Mouse (Mus musculus): ENCODE results near the gene Gng4.
"Not testable (repeated sequence)": the region's sequence is repeated elsewhere in the genome, so short reads cannot be mapped to it uniquely, and the experiment has no call there.

The Gng4 gene

DNA sequence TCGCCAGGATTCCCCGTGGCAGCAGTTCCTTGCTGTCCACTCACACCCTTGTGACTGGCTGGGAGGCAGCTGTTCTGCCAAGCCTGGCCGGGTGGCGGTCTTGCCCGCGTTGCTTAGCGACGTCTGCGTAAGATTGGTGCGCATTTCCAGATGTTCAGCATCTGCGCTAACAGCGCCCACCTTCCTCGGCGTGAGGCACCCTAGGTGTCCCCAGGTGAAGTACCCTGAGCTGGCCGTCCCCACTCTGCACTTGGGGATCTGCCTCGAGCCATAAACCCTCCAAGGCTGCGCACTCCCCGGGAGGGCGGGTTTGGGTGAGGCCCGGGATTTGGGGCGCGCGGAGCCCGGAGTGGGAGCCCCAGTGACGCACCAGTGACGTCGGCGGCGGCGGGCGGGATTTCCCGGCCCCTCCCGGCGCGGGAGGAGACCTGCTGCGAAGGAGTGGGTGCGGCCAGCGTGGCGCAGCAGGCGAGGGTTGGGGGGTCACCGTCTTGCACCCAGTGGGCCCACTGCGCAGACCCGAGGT lies at the start of gene Gng4:
Gene Gng4, plus strand, starts transcription at position 166 of the 526 bp plus-strand sequence.
- DNase-seq (ENCODE audit: low spot score) = peak; percentile 57

DNA sequence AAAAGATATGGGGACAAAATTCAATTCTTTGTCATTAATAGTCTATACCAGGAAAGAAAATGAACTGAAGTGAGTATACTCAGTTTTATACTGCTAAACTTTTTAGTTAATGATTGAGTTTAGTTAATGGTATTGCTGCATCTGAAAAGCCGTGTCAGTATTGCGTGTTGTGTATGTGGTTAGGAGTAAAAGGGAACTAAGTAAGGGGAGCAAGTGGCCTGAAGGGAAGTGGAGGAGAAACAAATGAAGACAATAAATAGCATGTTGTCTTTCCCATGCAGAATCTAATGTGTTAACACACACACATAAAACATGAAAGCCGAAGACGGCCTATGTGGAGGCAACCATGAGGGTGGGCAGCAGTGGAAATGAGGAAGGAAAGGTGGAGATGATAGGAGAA lies 44.6 kb upstream of the Gng4 start:
- no peak for DNase-seq (ENCODE audit: low spot score)

DNA sequence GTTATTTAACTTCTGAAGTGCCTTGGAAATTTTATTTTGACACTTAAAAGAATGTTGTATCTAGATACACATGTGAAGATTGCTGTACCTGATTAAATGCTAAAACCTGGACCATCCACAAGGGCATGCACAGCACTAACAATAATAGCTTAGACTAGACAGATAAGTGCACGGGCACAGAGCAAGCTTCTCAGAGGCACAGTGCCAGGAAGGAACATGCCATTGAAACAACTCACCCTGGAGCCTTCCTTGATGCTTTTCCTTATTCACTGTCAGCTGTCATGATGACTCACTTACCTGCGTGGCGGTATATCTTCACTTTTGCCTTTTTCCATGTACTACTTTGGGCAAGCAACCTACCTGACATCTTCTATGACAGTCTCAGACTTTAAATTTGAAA lies 37.9 kb upstream of the Gng4 start:
- DNase-seq (ENCODE audit: low spot score) = no peak

DNA sequence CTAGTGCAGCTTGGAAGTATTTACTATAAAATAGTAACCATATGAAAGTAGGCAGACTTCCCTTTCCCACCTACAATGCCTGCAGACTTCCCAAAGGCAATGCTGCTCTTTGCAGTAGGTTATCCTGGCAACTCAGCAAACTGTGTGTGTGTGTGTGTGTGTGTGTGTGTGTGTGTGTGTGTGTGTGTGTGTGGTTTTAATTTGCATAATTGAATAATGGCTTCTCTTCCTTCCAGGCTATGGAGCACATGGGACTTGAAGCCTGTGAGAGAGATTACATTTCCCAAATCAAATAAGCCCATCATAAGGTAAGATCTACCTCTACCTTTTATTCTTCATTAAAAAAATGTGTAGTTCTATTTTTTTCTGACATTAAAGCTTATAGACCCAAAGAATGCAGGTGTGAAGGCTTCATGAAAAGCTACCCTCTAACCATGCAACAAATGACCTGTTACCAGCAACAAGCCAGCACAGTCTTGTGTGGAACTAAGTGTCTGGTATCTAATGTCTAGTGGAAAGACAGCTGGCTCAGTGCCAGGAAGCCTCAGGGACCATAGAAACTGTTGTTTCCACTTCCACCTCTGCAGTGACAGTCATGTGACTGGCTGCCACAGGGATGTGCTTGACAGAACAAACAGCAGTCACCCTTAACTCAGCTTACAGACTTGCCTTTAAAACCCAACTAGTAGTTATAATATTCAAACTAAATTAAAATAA lies 7.9 kb upstream of the Gng4 start:
- DNase-seq (ENCODE audit: low spot score) = peak; percentile 51

DNA sequence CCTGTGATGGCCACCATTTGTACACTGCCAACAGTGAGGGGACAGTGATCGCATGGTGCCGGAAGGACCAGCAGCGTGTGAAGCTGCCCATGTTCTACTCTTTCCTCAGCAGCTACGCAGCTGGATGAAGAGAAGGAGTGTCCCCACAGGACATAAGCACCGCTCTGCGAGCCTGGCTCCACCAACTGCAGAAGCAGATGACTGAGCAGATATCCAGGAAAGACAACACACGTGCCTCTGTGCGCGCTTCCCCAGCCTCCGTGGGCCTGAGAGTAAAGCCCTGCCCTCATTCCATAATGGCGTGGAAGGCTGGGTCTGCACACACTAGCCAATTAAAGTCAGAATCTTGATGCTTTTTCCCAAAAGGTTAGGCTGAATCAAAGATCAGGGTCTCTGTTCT lies 6.8 kb upstream of the Gng4 start:
- no peak for DNase-seq (ENCODE audit: low spot score)

DNA sequence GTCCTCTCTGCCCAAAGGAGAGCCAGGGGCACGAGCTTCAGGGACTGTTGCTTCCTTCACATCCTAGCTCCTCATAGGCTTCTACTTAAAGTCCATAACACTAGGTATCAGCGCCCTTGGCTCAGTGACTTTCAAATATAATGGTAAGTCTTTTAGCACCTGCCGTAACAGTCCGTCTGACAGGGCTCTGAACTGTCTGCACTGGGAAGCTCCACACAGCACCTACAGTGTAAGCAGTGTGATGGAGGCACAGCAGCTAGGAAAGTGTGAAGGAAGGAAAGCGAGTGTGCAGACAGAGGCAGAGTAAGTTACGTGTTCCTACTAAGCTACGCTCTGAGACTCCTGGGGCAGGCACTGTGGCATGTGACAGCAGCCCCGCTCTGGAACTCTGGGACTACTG lies 6.2 kb upstream of the Gng4 start:
- no peak for DNase-seq (ENCODE audit: low spot score)

DNA sequence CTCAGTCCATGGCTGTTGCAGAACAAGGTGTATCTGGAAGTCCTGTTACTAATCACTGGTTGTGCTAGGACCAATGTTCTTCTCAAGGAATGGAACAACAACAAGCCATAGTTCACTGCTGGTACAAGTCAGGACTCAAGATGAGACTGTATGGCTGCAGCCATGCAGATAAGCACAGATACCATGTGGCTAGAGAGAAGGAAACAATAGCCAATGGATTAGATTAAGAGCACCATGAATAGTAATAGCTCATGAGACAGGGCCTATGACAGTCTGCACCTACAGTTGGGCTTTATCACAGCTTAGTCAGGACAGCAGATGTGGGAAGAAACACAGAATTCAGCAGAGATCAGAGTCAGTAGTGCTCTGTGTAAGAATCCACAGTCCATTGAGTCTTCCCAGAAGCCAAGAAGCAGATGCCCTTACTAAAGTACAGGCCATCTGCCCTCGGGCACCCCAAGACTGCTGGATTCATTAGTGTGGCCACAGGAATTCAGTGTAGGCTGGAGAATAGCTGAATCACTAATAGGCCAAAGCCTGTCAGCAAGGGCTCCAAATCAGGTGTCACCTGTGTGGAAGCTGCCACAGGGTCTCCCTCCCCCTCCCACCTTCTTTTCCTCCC lies 4.9 kb upstream of the Gng4 start:
- DNase-seq (ENCODE audit: low spot score) = no peak

DNA sequence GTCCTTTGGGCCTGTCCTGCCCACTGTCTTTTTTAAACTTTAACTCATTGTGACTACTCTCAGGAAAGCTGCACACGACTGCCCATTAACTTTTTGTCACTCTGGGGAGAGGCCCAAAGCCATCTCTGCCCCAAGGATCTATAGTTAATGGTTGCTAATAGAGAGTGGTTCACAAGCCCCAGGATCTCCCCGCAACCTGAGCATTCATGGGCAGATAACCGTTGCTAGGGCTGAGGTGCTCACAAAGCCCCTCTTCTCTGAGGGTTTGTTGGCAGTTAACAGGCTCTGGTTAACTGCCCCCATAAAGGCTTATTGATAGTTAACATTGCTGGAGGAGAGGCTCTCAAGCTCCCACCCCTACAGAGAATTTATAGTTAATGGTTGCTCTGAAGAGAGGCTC lies 3.6 kb upstream of the Gng4 start:
- DNase-seq (ENCODE audit: low spot score) = no peak

DNA sequence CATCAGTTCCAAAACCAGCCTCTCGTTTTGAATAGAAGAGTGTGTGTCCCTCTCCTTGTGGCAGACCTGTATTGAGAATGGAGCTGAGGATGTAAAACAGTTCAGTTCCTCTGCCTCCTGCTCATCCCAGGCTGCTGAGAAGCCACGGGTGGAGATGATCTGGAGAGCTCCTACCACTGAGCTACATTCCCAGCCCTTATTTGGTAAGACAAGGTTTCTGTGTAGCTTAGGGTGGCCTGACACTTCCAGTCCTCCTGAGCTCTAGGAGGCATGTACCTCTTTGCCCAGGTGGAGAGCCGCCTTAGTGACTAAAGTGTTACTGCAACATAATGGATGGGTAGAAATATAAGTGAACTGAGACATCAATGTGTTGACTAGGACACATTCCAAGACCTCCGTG lies 2.8 kb upstream of the Gng4 start:
- no peak for DNase-seq (ENCODE audit: low spot score)

DNA sequence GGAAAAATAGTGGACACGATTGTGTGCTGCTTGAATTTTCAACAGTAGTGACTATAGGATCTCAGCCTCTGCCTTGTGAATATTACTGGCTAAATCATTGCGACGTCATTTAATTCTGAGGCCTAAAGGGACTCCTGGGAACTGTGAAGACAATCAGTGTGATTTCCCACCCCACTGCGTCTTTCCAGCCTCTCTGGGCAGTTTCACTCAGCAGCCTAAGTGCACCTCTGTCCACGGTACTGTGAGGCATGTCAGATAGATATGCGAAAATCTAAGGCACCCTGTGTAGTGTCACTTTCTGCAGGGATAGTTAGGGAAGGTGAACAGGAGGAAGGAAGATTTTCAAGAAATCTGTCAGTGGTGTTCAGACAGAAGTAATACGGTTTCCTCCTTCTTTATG lies 563 bp upstream of the Gng4 start:
- DNase-seq (ENCODE audit: low spot score) = peak; percentile 29

DNA sequence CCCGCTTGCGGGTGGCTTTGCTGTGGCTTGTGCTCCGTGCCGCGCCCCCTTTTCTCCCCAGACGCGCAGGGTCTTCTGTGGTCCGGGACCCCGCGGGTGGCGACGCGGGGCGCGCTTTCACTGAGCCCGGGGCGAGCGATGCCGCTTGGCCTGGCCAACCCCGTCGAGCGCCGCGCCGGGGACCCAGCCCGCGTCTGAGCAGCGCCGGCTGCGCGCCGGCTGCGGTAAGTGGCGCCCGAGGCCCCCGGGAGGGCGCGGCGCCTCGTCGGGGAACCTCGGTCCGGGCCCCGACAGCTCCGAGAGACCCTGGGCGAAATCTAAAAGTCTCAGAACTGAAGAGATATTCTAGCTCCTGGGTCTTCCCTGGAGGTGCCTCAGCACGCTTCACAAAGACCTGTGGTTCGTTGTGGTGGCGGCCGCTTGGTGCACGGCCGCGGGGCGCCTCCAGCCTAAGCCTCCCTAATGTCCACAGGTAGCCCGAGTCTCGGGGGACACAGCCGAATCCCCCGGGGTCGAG lies 619 bp downstream of the Gng4 start:
- DNase-seq (ENCODE audit: low spot score) = peak; percentile 41

DNA sequence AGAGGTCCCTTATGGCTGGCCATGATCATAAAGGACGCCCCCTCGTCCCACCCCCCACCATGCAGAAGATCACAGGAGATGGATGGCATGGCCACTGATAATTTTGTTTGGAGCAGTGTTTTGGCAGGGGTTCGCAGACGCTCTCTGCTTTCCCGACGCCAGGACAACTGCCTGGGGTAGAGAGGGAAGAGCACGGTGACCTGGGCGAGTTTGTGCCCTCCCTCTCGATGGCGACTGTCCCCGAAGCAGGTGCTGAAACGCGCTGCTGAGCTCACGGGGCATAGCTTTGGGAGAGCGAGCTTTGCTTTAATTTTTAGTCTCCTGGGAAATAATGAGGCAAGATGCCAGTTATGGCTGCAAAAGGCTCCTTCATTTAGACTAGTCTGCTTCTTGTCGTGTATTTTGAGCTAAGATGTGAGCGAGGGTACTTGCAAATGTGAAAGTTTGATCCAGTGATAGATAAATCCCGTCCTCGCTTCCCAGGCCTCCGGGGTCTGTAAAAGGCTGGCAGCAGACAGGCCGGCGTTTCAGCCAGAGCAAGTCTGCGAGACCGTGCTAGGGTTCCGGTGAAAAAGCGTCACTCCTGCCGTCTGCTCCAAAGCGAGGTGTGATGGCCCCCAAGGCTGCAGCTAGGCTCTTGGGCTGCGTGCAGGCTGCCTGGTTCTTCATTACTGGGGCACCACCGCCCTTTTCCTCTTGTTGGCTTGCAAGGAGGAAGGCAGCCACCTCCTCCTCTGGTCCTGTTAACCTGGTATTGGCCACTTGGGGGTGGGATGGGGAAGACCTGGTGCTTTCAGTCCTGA lies 1.3 kb downstream of the Gng4 start:
- peak; percentile 54 for DNase-seq (ENCODE audit: low spot score)

DNA sequence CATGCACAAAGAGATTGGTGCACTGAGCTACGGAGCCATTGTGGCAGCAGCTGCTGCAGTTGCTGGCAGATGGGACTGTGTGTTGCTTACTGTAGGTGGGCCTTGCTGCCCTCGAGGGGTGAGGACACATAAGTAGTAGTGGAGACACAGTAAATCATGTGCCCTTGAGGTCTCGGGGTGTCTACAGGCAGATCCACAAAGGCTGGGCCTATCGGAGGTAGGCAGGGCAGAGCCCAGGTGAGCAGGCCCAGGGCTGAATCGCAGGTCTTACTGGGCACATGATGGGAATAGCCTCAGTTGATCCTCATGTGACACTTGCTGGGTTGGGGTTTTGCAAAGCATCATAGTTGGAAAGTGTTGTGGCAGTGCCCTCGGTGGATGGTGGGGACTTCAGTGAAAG lies 3.1 kb downstream of the Gng4 start:
- peak; percentile 27 for DNase-seq (ENCODE audit: low spot score)

DNA sequence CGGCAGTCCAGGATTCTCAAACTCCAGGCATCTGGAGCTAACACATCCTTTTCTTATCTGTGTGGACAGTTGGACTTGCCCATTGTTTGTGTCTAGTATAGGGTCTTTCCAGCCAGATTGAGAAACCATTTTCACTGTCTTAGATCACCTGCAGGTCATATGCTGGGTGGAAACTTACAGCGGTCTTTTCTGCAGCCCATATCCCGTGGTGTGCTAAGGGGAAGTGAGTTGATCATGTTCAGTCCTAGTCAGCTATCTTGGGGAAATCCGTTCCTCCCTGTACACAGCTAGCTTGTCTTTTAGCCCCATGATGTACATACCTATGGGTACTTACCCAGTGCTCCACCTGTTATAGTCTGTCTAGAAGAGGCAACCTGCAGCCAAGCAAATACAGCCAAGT lies 4.2 kb downstream of the Gng4 start:
- no peak for DNase-seq (ENCODE audit: low spot score)

DNA sequence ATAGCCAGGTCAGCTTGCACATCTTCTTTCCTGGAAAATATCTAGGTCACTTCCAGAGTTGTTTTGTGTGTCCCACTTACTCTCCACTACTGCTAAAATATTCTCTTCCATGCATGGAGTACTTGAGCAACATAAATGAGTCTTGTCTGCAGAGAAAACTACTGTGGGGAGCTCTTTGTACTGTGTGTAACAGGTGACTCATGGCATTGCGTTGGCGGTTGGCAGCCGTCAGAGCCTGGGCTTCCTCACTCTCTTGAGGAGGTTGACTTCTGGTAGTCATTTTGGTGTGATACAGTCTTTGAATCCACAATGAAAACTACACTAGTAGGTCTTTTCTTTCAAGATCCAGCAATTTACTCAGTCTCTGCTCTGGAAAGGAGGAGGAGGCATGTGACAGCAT lies 8.1 kb downstream of the Gng4 start:
- no peak for DNase-seq (ENCODE audit: low spot score)

DNA sequence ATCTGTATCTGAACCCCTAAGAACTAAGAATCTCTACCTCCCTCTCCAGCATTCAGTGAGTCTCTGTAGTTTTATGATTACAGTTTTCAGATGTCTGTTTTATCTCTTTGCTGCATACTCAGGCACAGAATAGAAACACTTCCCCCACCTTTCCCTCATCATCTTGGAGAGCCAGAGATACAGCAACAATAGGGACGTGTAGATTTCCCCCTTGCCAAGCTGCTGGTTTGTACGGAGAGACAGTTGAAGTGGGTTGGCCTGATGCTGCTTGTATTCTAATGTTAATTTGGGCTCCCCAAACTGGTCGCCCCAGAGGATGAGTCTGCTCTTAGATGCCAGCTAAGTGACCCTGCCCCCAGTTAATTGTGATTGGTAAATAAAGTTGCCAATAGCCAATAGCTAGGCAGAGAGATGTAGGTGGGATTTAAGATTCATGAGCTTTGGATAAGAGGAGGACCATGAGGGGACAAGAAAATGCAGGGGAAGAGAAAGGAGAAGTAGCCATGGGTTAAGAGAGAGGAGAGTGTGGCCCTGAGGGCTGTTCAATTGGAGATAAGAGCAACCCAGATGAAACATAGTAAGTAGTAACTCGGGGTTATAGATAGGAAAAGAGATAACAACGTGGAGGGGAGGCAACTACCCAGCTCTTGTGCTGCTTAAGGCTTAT lies 11.4 kb downstream of the Gng4 start:
- DNase-seq (ENCODE audit: low spot score) = no peak

DNA sequence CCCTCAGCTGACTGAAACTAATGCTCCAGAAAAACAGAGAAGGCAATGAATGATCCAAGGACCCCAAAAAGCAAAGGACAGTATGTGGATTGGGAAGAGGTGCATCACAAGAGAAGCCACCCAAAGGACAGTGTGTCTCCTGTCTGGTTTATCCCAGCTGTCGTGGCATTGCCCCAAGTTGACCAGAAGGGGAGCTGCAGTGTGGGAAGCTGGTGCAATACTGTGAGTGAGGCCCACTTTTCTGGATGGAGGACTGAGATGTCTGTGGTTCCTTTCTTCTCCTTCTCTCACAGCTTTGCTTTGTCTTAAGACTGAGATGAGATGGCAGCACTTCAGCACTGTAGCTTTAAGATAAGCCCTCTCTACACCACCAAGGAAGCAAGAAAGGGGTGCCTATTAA lies 12.2 kb downstream of the Gng4 start:
- no peak for DNase-seq (ENCODE audit: low spot score)

DNA sequence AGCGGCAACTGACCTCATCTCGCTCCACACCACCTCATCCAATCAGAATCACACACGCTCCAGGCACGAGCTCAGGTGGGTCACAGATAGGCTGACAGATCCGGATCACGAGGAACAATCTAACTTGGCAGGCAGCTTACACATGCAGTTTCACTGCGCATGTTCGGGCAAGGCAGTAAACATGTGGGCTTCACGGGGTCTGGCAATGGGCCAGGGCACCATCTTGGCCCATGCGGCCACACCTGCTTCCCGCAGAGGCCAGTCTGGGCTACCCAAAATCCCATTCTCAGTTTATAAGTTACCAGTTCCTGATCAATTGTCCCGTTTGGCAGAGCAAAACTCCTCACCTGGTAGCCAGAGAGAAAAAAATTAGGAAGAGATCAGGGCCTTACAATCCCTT lies 14.0 kb downstream of the Gng4 start:
- not testable (repeated sequence) for DNase-seq (ENCODE audit: low spot score)

DNA sequence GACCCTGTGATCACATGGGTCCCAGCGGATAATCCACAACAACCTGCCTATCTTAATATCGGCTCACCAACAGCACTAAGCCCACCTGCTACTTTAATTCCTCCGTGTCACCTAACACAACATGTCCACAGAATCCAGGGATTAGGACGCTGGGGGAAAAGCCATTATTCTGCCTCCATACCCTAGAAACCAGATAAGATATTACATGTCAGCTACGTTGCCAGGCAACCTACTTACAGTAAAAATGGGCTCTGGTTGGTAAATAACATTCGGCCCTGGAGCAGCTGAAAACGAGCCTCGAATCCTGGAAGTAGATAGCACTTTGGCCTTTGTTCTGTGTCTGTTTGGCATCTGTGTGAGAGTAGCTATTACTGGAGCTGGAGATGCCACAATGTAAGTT lies 14.9 kb downstream of the Gng4 start:
- DNase-seq (ENCODE audit: low spot score) = no peak

DNA sequence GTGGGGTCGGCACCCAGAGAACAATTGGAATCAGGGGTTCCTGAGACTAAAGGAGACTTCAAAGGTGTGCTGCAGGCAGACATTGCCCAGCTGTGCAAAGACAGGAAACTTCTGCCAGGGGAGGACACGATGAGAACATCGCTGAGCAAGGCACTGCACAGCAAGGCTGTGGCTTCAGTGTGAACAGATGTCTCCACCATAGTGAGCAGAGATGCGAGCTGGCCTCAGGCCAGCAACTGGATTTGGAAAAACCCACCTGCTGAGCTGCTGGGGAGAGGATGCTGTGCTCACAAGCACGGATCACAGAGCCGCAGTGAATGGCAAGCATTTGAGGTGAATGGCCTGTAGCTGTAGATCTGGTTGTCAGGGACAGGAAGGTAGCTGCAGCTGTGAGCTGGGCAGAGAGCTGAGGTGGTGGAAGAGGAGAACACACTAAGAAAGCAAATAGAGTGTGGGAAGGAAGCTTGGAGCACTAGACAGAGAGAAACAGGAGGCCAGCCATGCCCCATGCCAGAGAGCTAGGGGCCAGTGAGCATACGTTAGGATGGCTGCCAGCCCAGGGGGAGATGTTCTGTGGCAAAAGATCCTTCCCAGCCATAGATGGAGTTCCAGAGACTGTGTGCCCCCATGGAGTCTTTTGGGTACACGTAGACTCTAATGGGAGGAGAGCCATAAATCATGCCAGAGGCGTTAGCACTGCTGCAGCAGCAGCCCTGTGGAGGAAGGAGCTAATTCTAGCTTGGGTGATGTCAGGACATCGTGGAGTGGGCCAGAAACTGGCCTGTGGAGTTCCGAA lies 24.7 kb downstream of the Gng4 start:
- DNase-seq (ENCODE audit: low spot score) = no peak

DNA sequence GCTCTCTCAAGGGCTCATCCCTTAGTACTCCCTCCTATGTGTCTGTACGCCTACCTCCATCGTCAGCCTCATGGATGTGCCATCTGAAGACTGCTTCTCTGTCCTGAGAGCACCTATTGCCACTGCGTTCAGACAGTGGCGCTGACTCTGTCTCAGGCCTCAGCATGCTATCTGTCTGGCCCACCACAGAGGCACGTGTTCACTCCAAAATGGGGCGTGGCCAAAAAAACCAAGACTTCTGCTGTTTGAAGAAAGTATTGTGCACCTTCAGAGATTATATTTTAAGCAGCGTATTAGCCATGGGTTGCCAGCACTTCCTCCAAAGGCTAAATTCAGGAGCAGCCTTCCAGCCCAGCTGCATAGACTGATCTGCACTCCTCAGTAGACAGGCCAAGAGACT lies 27.0 kb downstream of the Gng4 start:
- no peak for DNase-seq (ENCODE audit: low spot score)
